In the genomic region with DNA sequence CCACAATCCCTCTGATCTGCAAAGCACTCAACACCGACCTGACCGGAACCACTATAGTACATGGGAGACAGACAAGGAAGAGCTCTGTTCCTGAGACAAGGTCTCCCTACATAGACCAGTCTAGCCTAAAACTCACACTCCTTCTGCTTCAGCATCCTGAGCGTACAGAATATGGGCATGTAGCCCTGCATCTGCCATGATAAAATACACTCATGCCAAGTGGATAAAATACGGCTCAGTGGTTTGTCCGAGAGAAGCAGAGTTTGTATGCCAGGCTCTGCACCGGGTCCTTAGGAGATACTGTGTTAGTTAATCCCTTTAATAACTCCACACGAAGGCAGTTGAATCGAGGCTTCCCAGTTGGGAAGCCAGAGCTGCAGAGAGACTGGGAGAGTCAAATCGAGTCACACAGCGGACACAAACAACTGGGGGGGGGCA, we compare ENCODE assay signal across 9 mouse cellular contexts. TPM values are rescaled to one million over a fixed set of nuclear protein-coding genes. Genes with fewer than 3 reads are reported as not detected.
A peak's percentile ranks its signal among the peaks of the same experiment; 100 is the strongest.
DNase-seq lines count a peak whose midpoint lies in the region; ATAC-seq and TF ChIP-seq lines count a peak whose summit lies in the region.
"Had no signal": no experiment of that assay in that cellular context is flagged by ENCODE, and none has a peak within 500 bp of the region (broad histone marks: within the 10 kb centered on the region; RNA-seq: fewer than 3 reads in every experiment).

No protein-coding gene starts in this region.

- no peak for TF ChIP-seq EP300 in CH12.LX (IDR thresholded peaks at IDR 0.05; ENCODE audit: low read length)

- H3K4me3 ChIP-seq in heart, embryonic 10.5 days = peak overlapping the region; percentile 47; the same call in 1 of the 2 replicates
- no peak overlapping the region for H3K4me3 ChIP-seq in CH12.LX (replicated peaks in 1 of 3; ENCODE audit: low read depth in 2 of 3, low read length in 2 of 3, poor library complexity in 1 of 3)
- no peak overlapping the region for H3K4me3 ChIP-seq in forebrain, embryonic 16.5 days (replicated peaks; ENCODE audit: low read length)
- H3K4me3 ChIP-seq in liver, embryonic 15.5 days (replicated peaks) = no peak overlapping the region

- H3K79me2 ChIP-seq in CH12.LX (replicated peaks; ENCODE audit: control insufficient read depth, extremely low read depth, insufficient read depth, poor library complexity, severe bottlenecking) = no peaks in the 10 kb centered on the region

- H3K4me1 ChIP-seq in heart, embryonic 10.5 days = peaks cover 22% of the 10 kb centered on the region
- peaks cover 0 to 20% of the 10 kb centered on the region in 2 experiments; a peak in 2 of 4 replicates for H3K4me1 ChIP-seq in CH12.LX (ENCODE audit: control insufficient read depth in 1 of 2, insufficient read depth in 2 of 2)
- peaks cover 28% of the 10 kb centered on the region for H3K4me1 ChIP-seq in forebrain, embryonic 16.5 days (replicated peaks; ENCODE audit: control insufficient read depth, insufficient read depth, low read length)
- peaks cover 17% of the 10 kb centered on the region; the same call in 1 of the 2 replicates for H3K4me1 ChIP-seq in liver, embryonic 15.5 days (replicated peaks)

- 45% methylated on average over 10 of the region's 10 CpGs for WGBS in heart, embryonic 10.5 days
- WGBS in forebrain, embryonic 16.5 days = 25% methylated on average over 10 of the region's 10 CpGs
- WGBS in liver, embryonic 15.5 days (ENCODE audit: insufficient replicate concordance) = 60% methylated on average over 10 of the region's 10 CpGs

- no peak for TF ChIP-seq RAD21 in CH12.LX (IDR thresholded peaks at IDR 0.05; ENCODE audit: low read depth, low read length)

- H3K36me3 ChIP-seq in heart, embryonic 10.5 days = no peaks in the 10 kb centered on the region
- H3K36me3 ChIP-seq in CH12.LX (replicated peaks in 1 of 2; ENCODE audit: control insufficient read depth in 1 of 2, insufficient read depth in 1 of 2, low read length in 1 of 2) = no peaks in the 10 kb centered on the region
- H3K36me3 ChIP-seq in forebrain, embryonic 16.5 days (ENCODE audit: control insufficient read depth, insufficient read depth) = no peaks in the 10 kb centered on the region
- H3K36me3 ChIP-seq in liver, embryonic 15.5 days (replicated peaks) = no peaks in the 10 kb centered on the region

- ATAC-seq in forebrain, embryonic 16.5 days = no peak
- no peak for ATAC-seq in liver, embryonic 15.5 days (ENCODE audit: insufficient read depth)

- 0 out of 2 replicates have a peak overlapping the region, but pooled peaks have one; percentile 57 for H3K4me2 ChIP-seq in CH12.LX (ENCODE audit: insufficient read depth, low read depth, poor library complexity, severe bottlenecking)
- peak overlapping the region; percentile 43 for H3K4me2 ChIP-seq in forebrain, embryonic 16.5 days (ENCODE audit: low read length)
- 0 out of 2 replicates have a peak overlapping the region, but pooled peaks have one; percentile 57 for H3K4me2 ChIP-seq in liver, embryonic 15.5 days

- H3K9ac ChIP-seq in CH12.LX (ENCODE audit: insufficient read depth, low read depth) = no peak overlapping the region
- H3K9ac ChIP-seq in forebrain, embryonic 16.5 days (replicated peaks; ENCODE audit: low read depth, low read length) = peak overlapping the region; percentile 38; the same call in 1 of the 2 replicates
- H3K9ac ChIP-seq in liver, embryonic 15.5 days = no peak overlapping the region

- no peaks in the 10 kb centered on the region for H3K9me3 ChIP-seq in heart, embryonic 10.5 days
- no peaks in the 10 kb centered on the region for H3K9me3 ChIP-seq in CH12.LX (replicated peaks; ENCODE audit: low read length)
- no peaks in the 10 kb centered on the region for H3K9me3 ChIP-seq in forebrain, embryonic 16.5 days (ENCODE audit: control insufficient read depth, low read length)
- H3K9me3 ChIP-seq in liver, embryonic 15.5 days (replicated peaks) = no peaks in the 10 kb centered on the region

- dilution Hi-C loops in CH12.LX (cut with MboI; ENCODE audit: extremely low pct_ligation_motif_present, extremely low pct_unique_long_range_greater_than_20kb, low sequenced_read_pairs) = no loop called here

- H3K27me3 ChIP-seq in heart, embryonic 10.5 days (ENCODE audit: insufficient read depth, poor library complexity, severe bottlenecking) = no peaks in the 10 kb centered on the region
- no peaks in the 10 kb centered on the region for H3K27me3 ChIP-seq in CH12.LX (replicated peaks)
- no peaks in the 10 kb centered on the region for H3K27me3 ChIP-seq in forebrain, embryonic 16.5 days (replicated peaks; ENCODE audit: control insufficient read depth, insufficient read depth, low read length)
- H3K27me3 ChIP-seq in liver, embryonic 15.5 days = no peaks in the 10 kb centered on the region

- peak overlapping the region; percentile 87 for H3K27ac ChIP-seq in heart, embryonic 10.5 days
- no peak overlapping the region for H3K27ac ChIP-seq in CH12.LX (ENCODE audit: insufficient read depth, low read depth)
- H3K27ac ChIP-seq in forebrain, embryonic 16.5 days (ENCODE audit: low read length) = peak overlapping the region; percentile 71
- H3K27ac ChIP-seq in liver, embryonic 15.5 days (replicated peaks) = no peak overlapping the region

- in situ Hi-C loops in CH12.LX (cut with MboI; ENCODE audit: low pct_ligation_motif_present, low pct_unique_long_range_greater_than_20kb, low sequenced_read_pairs) = no loop called here

- TF ChIP-seq CTCF in CH12.LX (conservative IDR thresholded peaks at IDR 0.05 in 1 of 2, IDR thresholded peaks at IDR 0.05 in 1 of 2; ENCODE audit: low read depth in 2 of 2, low read length in 2 of 2) = no peak

- TF ChIP-seq POLR2A in CH12.LX (IDR thresholded peaks at IDR 0.05; ENCODE audit: low read depth, low read length) = no peak

- no peak for DNase-seq in heart, embryonic 10.5 days (ENCODE audit: low spot score)
- DNase-seq in heart, postnatal 4 days = no peak
- DNase-seq in CH12.LX (ENCODE audit: extremely low read depth) = no peak
- DNase-seq in retina, embryonic 14.5 days (ENCODE audit: low spot score) = no peak
- DNase-seq in spleen, adult 18-20 months = no peak
- DNase-seq in frontal cortex, adult 2 months (ENCODE audit: extremely low spot score in 1 of 2, low spot score in 1 of 2) = no peak
- DNase-seq: cerebellum, postnatal 25 days had no signal

TF ChIP-seq in CH12.LX, 34 proteins besides CTCF, POLR2A, EP300 and RAD21:
- TF ChIP-seq SIN3A (IDR thresholded peaks at IDR 0.05; ENCODE audit: low read length) (no peak), USF1 (IDR thresholded peaks at IDR 0.05; ENCODE audit: low read depth, low read length) (no peak), E2F4 (IDR thresholded peaks at IDR 0.05; ENCODE audit: insufficient replicate concordance, low read depth, low read length) (no peak), TBP (conservative IDR thresholded peaks at IDR 0.05; ENCODE audit: low read depth, low read length) (no peak), MAZ (IDR thresholded peaks at IDR 0.05; ENCODE audit: low read depth, low read length) (no peak), ZKSCAN1 (IDR thresholded peaks at IDR 0.05; ENCODE audit: borderline replicate concordance, low read depth, low read length) (no peak), JUND (conservative IDR thresholded peaks at IDR 0.05; ENCODE audit: low read depth, low read length) (no peak), MAFK (IDR thresholded peaks at IDR 0.05; ENCODE audit: insufficient replicate concordance, low read length) (no peak), POLR2AphosphoS2 (IDR thresholded peaks at IDR 0.05; ENCODE audit: low read depth, low read length) (no peak), JUN (IDR thresholded peaks at IDR 0.05; ENCODE audit: insufficient read depth, low read depth, low read length) (no peak), IRF4 (IDR thresholded peaks at IDR 0.05; ENCODE audit: low read depth, low read length) (no peak), ZNF384 (IDR thresholded peaks at IDR 0.05; ENCODE audit: low read depth, low read length) (no peak), RCOR1 (conservative IDR thresholded peaks at IDR 0.05; ENCODE audit: low read depth, low read length) (no peak), ZC3H11A (IDR thresholded peaks at IDR 0.05; ENCODE audit: low read depth, low read length) (no peak), ETS1 (conservative IDR thresholded peaks at IDR 0.05; ENCODE audit: low read depth, low read length) (no peak), ELF1 (IDR thresholded peaks at IDR 0.05; ENCODE audit: low read depth, low read length) (no peak), NELFE (IDR thresholded peaks at IDR 0.05; ENCODE audit: low read depth, low read length) (no peak)

RNA-seq across cellular contexts. Expression of a gene that starts 50.4 kb away (rescaled TPM):
- polyA plus RNA-seq in heart, embryonic 10.5 days (2016; fragmentation: Nextera tagmentation; extraction: Ambion mirVana) = 13.3 and 13.8 TPM in 2 replicates
- 1 to 10 TPM; 6.2 to 6.9 TPM for total RNA-seq in heart, postnatal 4 days (2021)
- 4.2 and 5.0 TPM in 2 replicates for total RNA-seq in CH12.LX (2012; rRNA removed)
- 2.8 and 3.3 TPM in 2 replicates for total RNA-seq in CH12.LX (2014; rRNA removed)
- polyA plus RNA-seq in CH12.LX (2012; ENCODE audit: insufficient read length, low read depth) = 4.5 and 4.6 TPM in 2 replicates
- 14.7 and 15.9 TPM in 2 replicates for polyA plus RNA-seq in forebrain, embryonic 16.5 days (2015; fragmentation: Nextera tagmentation; extraction: Ambion mirVana)
- 5.2 and 5.7 TPM in 2 replicates for polyA plus RNA-seq in liver, embryonic 15.5 days (2015; fragmentation: Nextera tagmentation; extraction: Ambion mirVana)
- 18.6 and 19.1 TPM in 2 replicates for polyA plus RNA-seq in frontal cortex, adult 2 months (2012; rRNA removed)

Comparison
In these comparisons a context has a peak if more than half of its experiments do, and no peak if none do; other contexts are left out.
1. H3K27ac ChIP-seq: peak in heart, embryonic 10.5 days (single experiment) and forebrain, embryonic 16.5 days (single experiment); none in CH12.LX (single experiment) and liver, embryonic 15.5 days (single experiment).
2. Peak in every context shown above with its lines, with median percentiles within 50 percentile points of each other: H3K4me2 ChIP-seq.